Mouse (Mus musculus): ENCODE data around the gene Ntrk3. TPM values are rescaled to one million over a fixed set of nuclear protein-coding genes. Genes with fewer than 3 reads are reported as not detected.

Ntrk3 gene
- polyA plus RNA-seq, 1 experiment from 2014 or later, result 2.2 TPM

GRCm38 (mm10) chr7:78388101-78388500, 349.7 kb downstream of the Ntrk3 start:
- H3K4me1 ChIP-seq (replicated peaks; ENCODE audit: control insufficient read depth, insufficient read depth), result no peaks in the 10 kb centered on the region
- DNase-seq (ENCODE audit: low spot score) (no peak), ATAC-seq (ENCODE audit: low FRiP score, low TSS enrichment) (no peak)
- no peaks in the 10 kb centered on the region for H3K27me3 ChIP-seq (ENCODE audit: control insufficient read depth, insufficient read depth, low read length)
- H3K36me3 ChIP-seq (ENCODE audit: control insufficient read depth, insufficient read depth, low read length), result no peaks in the 10 kb centered on the region
- H3K27ac ChIP-seq (replicated peaks), result no peak overlapping the region
- WGBS, result 81% methylated on average over 5 of the region's 5 CpGs
- H3K4me2 ChIP-seq (replicated peaks; ENCODE audit: low read depth), result no peak overlapping the region
- H3K9ac ChIP-seq (ENCODE audit: low read length), result no peak overlapping the region
- TF ChIP-seq EP300 (optimal IDR thresholded peaks at IDR 0.05) (no peak), CTCF (IDR thresholded peaks at IDR 0.05; ENCODE audit: low read depth) (no peak)
- no peaks in the 10 kb centered on the region for H3K9me3 ChIP-seq (ENCODE audit: control insufficient read depth, low read length)
- no peak overlapping the region for H3K4me3 ChIP-seq (ENCODE audit: low read depth, low read length)

DNA sequence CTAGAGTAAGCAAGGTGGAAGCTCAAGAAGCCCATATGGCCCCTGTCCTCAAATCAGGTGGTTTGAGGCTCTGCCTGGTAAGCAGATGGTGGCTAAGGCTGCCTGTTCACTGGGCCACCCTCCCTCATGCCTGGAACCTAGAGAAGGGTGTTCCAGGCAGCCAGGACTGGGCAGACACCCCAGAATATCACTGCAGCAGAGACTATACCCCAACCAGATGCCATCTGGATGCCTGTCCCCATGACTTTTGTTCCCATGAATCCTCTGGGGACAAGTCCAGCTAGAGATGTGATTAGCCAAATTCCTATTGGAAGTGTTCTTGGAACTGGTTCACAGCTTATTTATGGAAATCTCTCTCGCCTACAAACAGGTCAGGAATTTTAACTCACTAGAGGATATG, 351.8 kb downstream of the Ntrk3 start:
- Histone ChIP-seq H3K36me3 (ENCODE audit: control insufficient read depth, insufficient read depth, low read length) (no peaks in the 10 kb centered on the region), H3K9me3 (ENCODE audit: control insufficient read depth, low read length) (no peaks in the 10 kb centered on the region), H3K27me3 (ENCODE audit: control insufficient read depth, insufficient read depth, low read length) (no peaks in the 10 kb centered on the region), H3K4me3 (ENCODE audit: low read depth, low read length) (no peak overlapping the region), H3K27ac (replicated peaks) (no peak overlapping the region; the same call in 1 of the 2 replicates), H3K4me2 (replicated peaks; ENCODE audit: low read depth) (no peak overlapping the region), H3K4me1 (replicated peaks; ENCODE audit: control insufficient read depth, insufficient read depth) (no peaks in the 10 kb centered on the region), H3K9ac (ENCODE audit: low read length) (no peak overlapping the region)
- DNase-seq (ENCODE audit: low spot score) (no peak), ATAC-seq (ENCODE audit: low FRiP score, low TSS enrichment) (no peak)
- TF ChIP-seq CTCF (IDR thresholded peaks at IDR 0.05; ENCODE audit: low read depth) (no peak), EP300 (optimal IDR thresholded peaks at IDR 0.05) (no peak)
- WGBS, result 45% methylated on average over 1 of the region's 1 CpGs

DNA sequence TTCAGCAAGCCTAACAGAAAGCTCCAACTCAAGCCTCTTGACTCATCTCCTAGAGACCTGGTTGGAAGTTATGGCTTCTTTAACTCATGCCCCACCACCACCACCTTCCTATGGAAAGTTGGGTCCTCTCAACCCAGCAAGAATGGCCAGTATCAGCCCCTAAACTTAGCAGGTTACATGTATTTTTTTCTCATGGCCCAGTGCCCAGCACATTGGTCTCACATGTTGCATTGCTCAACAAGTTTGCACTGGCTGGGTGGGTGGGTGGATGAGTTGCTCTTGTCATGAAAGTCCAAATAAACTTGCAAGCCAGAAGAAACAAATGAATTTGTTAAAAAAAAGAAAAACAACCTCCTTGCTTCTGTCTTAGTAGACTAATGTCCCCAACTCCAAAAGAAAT, 353.7 kb downstream of the Ntrk3 start:
- no peak overlapping the region for H3K4me3 ChIP-seq (ENCODE audit: low read depth, low read length)
- no peak overlapping the region for H3K9ac ChIP-seq (ENCODE audit: low read length)
- TF ChIP-seq CTCF (IDR thresholded peaks at IDR 0.05; ENCODE audit: low read depth) (no peak), EP300 (optimal IDR thresholded peaks at IDR 0.05) (no peak)
- DNase-seq (ENCODE audit: low spot score), result no peak
- no peaks in the 10 kb centered on the region for H3K27me3 ChIP-seq (ENCODE audit: control insufficient read depth, insufficient read depth, low read length)
- ATAC-seq (ENCODE audit: low FRiP score, low TSS enrichment), result no peak
- H3K36me3 ChIP-seq (ENCODE audit: control insufficient read depth, insufficient read depth, low read length), result no peaks in the 10 kb centered on the region
- H3K4me1 ChIP-seq (replicated peaks; ENCODE audit: control insufficient read depth, insufficient read depth), result no peaks in the 10 kb centered on the region
- H3K27ac ChIP-seq (replicated peaks), result no peak overlapping the region
- H3K4me2 ChIP-seq (replicated peaks; ENCODE audit: low read depth), result no peak overlapping the region
- H3K9me3 ChIP-seq (ENCODE audit: control insufficient read depth, low read length), result no peaks in the 10 kb centered on the region

DNA sequence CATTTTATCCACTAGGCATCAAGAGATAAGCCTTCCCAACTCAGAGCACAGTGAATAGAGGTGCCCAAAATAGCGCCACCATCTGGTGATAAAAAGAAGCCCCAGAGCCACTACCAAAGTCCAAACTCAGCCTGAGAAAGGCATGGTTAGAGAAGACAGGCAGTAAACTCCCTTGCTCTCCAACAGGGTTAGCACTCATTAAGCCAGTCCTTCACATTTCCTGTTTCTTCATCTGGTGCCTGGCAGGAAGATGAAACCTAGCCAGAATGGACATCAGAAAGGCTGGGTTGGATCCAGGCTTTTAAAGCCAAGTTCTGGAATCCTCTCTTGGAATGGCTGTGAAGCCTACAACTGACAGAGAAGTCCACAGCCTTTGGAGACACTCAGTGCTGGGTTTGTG, 355.7 kb downstream of the Ntrk3 start:
- H3K27me3 ChIP-seq (ENCODE audit: control insufficient read depth, insufficient read depth, low read length), result no peaks in the 10 kb centered on the region
- ATAC-seq (ENCODE audit: low FRiP score, low TSS enrichment), result no peak

GRCm38 (mm10) chr7:78379784-78380183, 358.0 kb downstream of the Ntrk3 start:
- no peak overlapping the region for H3K4me3 ChIP-seq (ENCODE audit: low read depth, low read length)
- DNase-seq (ENCODE audit: low spot score), result no peak

More for the DNA sequence above, 355.7 kb downstream of the Ntrk3 start:
- no peak overlapping the region for H3K4me2 ChIP-seq (replicated peaks; ENCODE audit: low read depth)
- no peak overlapping the region for H3K9ac ChIP-seq (ENCODE audit: low read length)
- no peak overlapping the region for H3K27ac ChIP-seq (replicated peaks)
- DNase-seq (ENCODE audit: low spot score), result no peak
- 5% methylated on average over 1 of the region's 1 CpGs for WGBS
- no peaks in the 10 kb centered on the region for H3K9me3 ChIP-seq (ENCODE audit: control insufficient read depth, low read length)
- no peaks in the 10 kb centered on the region for H3K36me3 ChIP-seq (ENCODE audit: control insufficient read depth, insufficient read depth, low read length)
- TF ChIP-seq CTCF (IDR thresholded peaks at IDR 0.05; ENCODE audit: low read depth) (0 out of 2 replicates have a peak, but pooled peaks have one; percentile 18), EP300 (optimal IDR thresholded peaks at IDR 0.05) (no peak)
- H3K4me1 ChIP-seq (replicated peaks; ENCODE audit: control insufficient read depth, insufficient read depth), result no peaks in the 10 kb centered on the region
- no peak overlapping the region for H3K4me3 ChIP-seq (ENCODE audit: low read depth, low read length)

GRCm38 (mm10) chr7:78378306-78378705, 359.5 kb downstream of the Ntrk3 start:
- Histone ChIP-seq H3K4me2 (replicated peaks; ENCODE audit: low read depth) (no peak overlapping the region), H3K36me3 (ENCODE audit: control insufficient read depth, insufficient read depth, low read length) (no peaks in the 10 kb centered on the region), H3K27ac (replicated peaks) (no peak overlapping the region), H3K4me1 (replicated peaks; ENCODE audit: control insufficient read depth, insufficient read depth) (no peaks in the 10 kb centered on the region), H3K4me3 (ENCODE audit: low read depth, low read length) (no peak overlapping the region), H3K27me3 (ENCODE audit: control insufficient read depth, insufficient read depth, low read length) (no peaks in the 10 kb centered on the region), H3K9me3 (ENCODE audit: control insufficient read depth, low read length) (no peaks in the 10 kb centered on the region), H3K9ac (ENCODE audit: low read length) (no peak overlapping the region)
- ATAC-seq (ENCODE audit: low FRiP score, low TSS enrichment), result no peak
- WGBS, result 75% methylated on average over 2 of the region's 2 CpGs
- no peak for DNase-seq (ENCODE audit: low spot score)
- no peak for TF ChIP-seq EP300 (optimal IDR thresholded peaks at IDR 0.05)
- TF ChIP-seq CTCF (IDR thresholded peaks at IDR 0.05; ENCODE audit: low read depth), result no peak

More at GRCm38 (mm10) chr7:78379784-78380183, 358.0 kb downstream of the Ntrk3 start:
- H3K27me3 ChIP-seq (ENCODE audit: control insufficient read depth, insufficient read depth, low read length), result no peaks in the 10 kb centered on the region
- no peak overlapping the region for H3K27ac ChIP-seq (replicated peaks)
- WGBS, result 88% methylated on average over 5 of the region's 5 CpGs
- H3K9ac ChIP-seq (ENCODE audit: low read length), result no peak overlapping the region
- H3K36me3 ChIP-seq (ENCODE audit: control insufficient read depth, insufficient read depth, low read length), result no peaks in the 10 kb centered on the region
- no peaks in the 10 kb centered on the region for H3K9me3 ChIP-seq (ENCODE audit: control insufficient read depth, low read length)
- no peak for ATAC-seq (ENCODE audit: low FRiP score, low TSS enrichment)
- no peaks in the 10 kb centered on the region for H3K4me1 ChIP-seq (replicated peaks; ENCODE audit: control insufficient read depth, insufficient read depth)
- TF ChIP-seq CTCF (IDR thresholded peaks at IDR 0.05; ENCODE audit: low read depth) (no peak), EP300 (optimal IDR thresholded peaks at IDR 0.05) (no peak)
- no peak overlapping the region for H3K4me2 ChIP-seq (replicated peaks; ENCODE audit: low read depth)
